Mouse (Mus musculus) MEL (cell line): ENCODE data around the gene Adamtsl4. TPM values are rescaled to one million over a fixed set of nuclear protein-coding genes. Genes with fewer than 3 reads are reported as not detected.

Source experiments
- DNase-seq: peaks from one replicate; pipeline ENCODE4 v3.0.0; 2011; ENCODE audit warnings: low read depth, low spot score
- H3K27ac ChIP-seq: 2 replicates; pipeline ENCODE4 v1.5.1; 2012; ENCODE audit warnings: low read depth, mild to moderate bottlenecking, control low read depth, low read length, moderate library complexity; ENCODE audit not compliant: control insufficient read depth
- H3K27me3 ChIP-seq, 2 experiments: fragments of 150-350 bp in 1 of 2; sonication (generic) in 1 of 2; 2 replicates each; pipeline ENCODE4 v1.6.1; 2012; ENCODE audit warnings: low read length in 2 of 2, mild to moderate bottlenecking in 2 of 2, improper control_type of control experiment in 1 of 2, moderate library complexity in 1 of 2; ENCODE audit not compliant: insufficient read depth in 2 of 2, control insufficient read depth in 1 of 2
- H3K36me3 ChIP-seq, 2 experiments: 2 replicates each; pipeline ENCODE4 v1.6.1; 2012 to 2014; ENCODE audit warnings: low read length in 2 of 2, improper control_type of control experiment in 1 of 2, inconsistent platforms in 1 of 2, mild to moderate bottlenecking in 1 of 2; ENCODE audit not compliant: insufficient read depth in 2 of 2, control insufficient read depth in 1 of 2
- H3K4me1 ChIP-seq, 2 experiments: fragments of 150-350 bp in 1 of 2; sonication (generic) in 1 of 2; 2 replicates each; pipeline ENCODE4 v1.6.1; 2012; ENCODE audit warnings: low read length in 2 of 2, improper control_type of control experiment in 1 of 2, mild to moderate bottlenecking in 1 of 2; ENCODE audit not compliant: insufficient read depth in 2 of 2, control insufficient read depth in 1 of 2
- H3K4me3 ChIP-seq, 2 experiments: fragments of 150-350 bp in 1 of 2; sonication (generic) in 1 of 2; 2 replicates each; pipeline ENCODE4 v1.5.1; 2012; ENCODE audit warnings: low read depth in 2 of 2, low read length in 2 of 2, mild to moderate bottlenecking in 2 of 2, moderate library complexity in 2 of 2, control low read depth in 1 of 2, improper control_type of control experiment in 1 of 2; ENCODE audit not compliant: control insufficient read depth in 1 of 2, insufficient read depth in 1 of 2
- H3K79me2 ChIP-seq: 2 replicates; pipeline ENCODE4 v1.6.1; 2012; ENCODE audit warnings: mild to moderate bottlenecking, low read length, moderate library complexity; ENCODE audit not compliant: control insufficient read depth, poor library complexity, insufficient read depth
- H3K9ac ChIP-seq: 2 replicates; pipeline ENCODE4 v1.6.1; 2012; ENCODE audit warnings: low read depth, mild to moderate bottlenecking, control low read depth, low read length, moderate library complexity; ENCODE audit not compliant: control insufficient read depth, poor library complexity, severe bottlenecking
- H3K9me3 ChIP-seq: fragments of 150-350 bp; sonication (generic); replicated peaks from 2 replicates; pipeline ENCODE4 v1.6.1; 2012; ENCODE audit warnings: mild to moderate bottlenecking, low read length, improper control_type of control experiment, moderate library complexity; ENCODE audit not compliant: insufficient read depth
- CHD1 ChIP-seq: IDR thresholded peaks from 2 replicates; pipeline ENCODE4 v1.6.1; 2012; ENCODE audit warnings: low read depth, mild to moderate bottlenecking, inconsistent platforms, low read length, improper control_type of control experiment
- CTCF ChIP-seq, 3 experiments: IDR thresholded peaks in 2 of 3; conservative IDR thresholded peaks in 1 of 3; 2 replicates each; pipeline ENCODE4 v1.5.1; 2011 to 2012; ENCODE audit warnings: low read length in 3 of 3, low read depth in 2 of 3, mild to moderate bottlenecking in 2 of 3, improper control_type of control experiment in 1 of 3, inconsistent platforms in 1 of 3, mixed read lengths in 1 of 3, moderate library complexity in 1 of 3; ENCODE audit not compliant: control insufficient read depth in 1 of 3, insufficient read depth in 1 of 3, poor library complexity in 1 of 3, severe bottlenecking in 1 of 3
- ETS1 ChIP-seq: IDR thresholded peaks from 2 replicates; pipeline ENCODE4 v1.6.1; 2012; ENCODE audit warnings: low read depth, mild to moderate bottlenecking, inconsistent platforms, low read length, improper control_type of control experiment, moderate library complexity
- GABPA ChIP-seq: IDR thresholded peaks from 2 replicates; pipeline ENCODE4 v1.6.1; 2012; ENCODE audit warnings: low read depth, mild to moderate bottlenecking, inconsistent platforms, low read length, improper control_type of control experiment, moderate library complexity
- GATA1 ChIP-seq: IDR thresholded peaks from 2 replicates; pipeline ENCODE4 v1.6.1; 2011; ENCODE audit warnings: low read depth, low read length, improper control_type of control experiment
- HCFC1 ChIP-seq: IDR thresholded peaks from 2 replicates; pipeline ENCODE4 v1.6.1; 2012; ENCODE audit warnings: low read depth, mild to moderate bottlenecking, inconsistent platforms, low read length, improper control_type of control experiment, moderate library complexity
- KAT2A ChIP-seq: conservative IDR thresholded peaks from 2 replicates; pipeline ENCODE4 v1.6.1; 2012; ENCODE audit warnings: low read depth, low read length, improper control_type of control experiment, inconsistent platforms
- MAX ChIP-seq: IDR thresholded peaks from 2 replicates; pipeline ENCODE4 v1.6.1; 2011; ENCODE audit warnings: low read length, improper control_type of control experiment
- MYB ChIP-seq: IDR thresholded peaks from 2 replicates; pipeline ENCODE4 v1.6.1; 2011; ENCODE audit warnings: mild to moderate bottlenecking, low read depth, low read length, improper control_type of control experiment
- POLR2A ChIP-seq, 2 experiments: IDR thresholded peaks; 2 replicates each; pipeline ENCODE4 v1.6.1; 2011 to 2012; ENCODE audit warnings: low read length in 2 of 2, mild to moderate bottlenecking in 2 of 2, control low read depth in 1 of 2, improper control_type of control experiment in 1 of 2, low read depth in 1 of 2, moderate library complexity in 1 of 2; ENCODE audit not compliant: control insufficient read depth in 1 of 2, insufficient read depth in 1 of 2, poor library complexity in 1 of 2
- POLR2AphosphoS5 ChIP-seq: IDR thresholded peaks from 2 replicates; pipeline ENCODE4 v1.6.1; 2012; ENCODE audit warnings: low read depth, borderline replicate concordance, mild to moderate bottlenecking, inconsistent platforms, low read length, moderate library complexity, mixed read lengths
- RCOR1 ChIP-seq: IDR thresholded peaks from 2 replicates; pipeline ENCODE4 v1.6.1; 2012; ENCODE audit warnings: low read depth, mild to moderate bottlenecking, inconsistent platforms, low read length, improper control_type of control experiment
- TAL1 ChIP-seq: IDR thresholded peaks from 2 replicates; pipeline ENCODE4 v1.6.1; 2012; ENCODE audit warnings: mild to moderate bottlenecking, inconsistent platforms, low read length, moderate library complexity, mixed read lengths
- ZC3H11A ChIP-seq: IDR thresholded peaks from 2 replicates; pipeline ENCODE4 v1.6.1; 2012; ENCODE audit warnings: low read depth, mild to moderate bottlenecking, inconsistent platforms, low read length, improper control_type of control experiment
- ZKSCAN1 ChIP-seq: IDR thresholded peaks from 2 replicates; pipeline ENCODE4 v1.6.1; 2012; ENCODE audit warnings: low read depth, mild to moderate bottlenecking, inconsistent platforms, low read length, improper control_type of control experiment, moderate library complexity
- polyA plus RNA-seq, 2 experiments: library from polyadenylated mRNA; stranded (reverse) in 1 of 2; unstranded in 1 of 2; fragments of >175 nt in 1 of 2; fragments of >200 nt in 1 of 2; gene quantifications; 2 replicates each; pipeline versions ENCODE4 v1.2.1 to v1.2.4; 2012; ENCODE audit warnings: low replicate concordance in 2 of 2, low read depth in 1 of 2; ENCODE audit not compliant: insufficient read length in 2 of 2, insufficient read depth in 1 of 2, missing spikeins in 1 of 2
- total RNA-seq: library from RNA; depleted of rRNA; stranded (reverse); fragments of 300-350 nt; gene quantifications from 2 replicates; pipeline ENCODE4 v1.2.3, GENCODE M21; 2012

The Adamtsl4 gene
- total and polyA plus RNA-seq, 3 experiments = 0.27 to 0.88 TPM; not detected in 1

DNA sequence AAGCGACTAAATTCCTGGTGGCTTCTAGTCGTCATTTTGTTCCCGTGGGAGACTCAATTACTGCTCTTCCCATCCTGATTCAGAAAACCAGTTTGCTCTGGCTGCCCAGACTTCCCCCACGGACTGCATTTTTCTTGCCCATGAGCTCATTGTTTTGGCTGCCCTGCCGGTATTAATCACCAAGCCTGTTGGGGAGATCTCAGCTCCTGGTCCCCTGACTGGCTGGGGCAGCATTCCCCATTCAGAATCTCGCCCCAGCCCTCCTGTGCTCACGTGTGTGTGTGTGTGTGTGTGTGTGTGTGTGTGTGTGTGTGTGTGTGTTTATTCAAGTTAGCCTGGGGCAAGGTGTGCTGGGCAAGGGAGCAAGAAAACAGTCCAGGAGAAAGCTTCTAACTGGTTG, 19.7 kb downstream of the Adamtsl4 start:
- peaks cover 18 to 49% of the 10 kb centered on the region in 2 experiments for H3K36me3 ChIP-seq
- no peak overlapping the region for H3K9ac ChIP-seq
- H3K4me1 ChIP-seq = peaks cover 19 to 47% of the 10 kb centered on the region in 2 experiments
- peaks cover 66% of the 10 kb centered on the region for H3K79me2 ChIP-seq
- no peaks in the 10 kb centered on the region for H3K27me3 ChIP-seq
- no peak overlapping the region for H3K4me3 ChIP-seq
- H3K9me3 ChIP-seq = no peaks in the 10 kb centered on the region
- TF ChIP-seq ZKSCAN1 = no peak
- no peak for TF ChIP-seq GABPA
- no peak for TF ChIP-seq ETS1
- no peak for TF ChIP-seq CTCF (IDR thresholded peaks at IDR 0.05 in 2 of 3, conservative IDR thresholded peaks at IDR 0.05 in 1 of 3; ENCODE audit: control insufficient read depth in 1 of 3, insufficient read depth in 1 of 3, low read depth in 2 of 3, low read length in 3 of 3, poor library complexity in 1 of 3, severe bottlenecking in 1 of 3)
- no peak overlapping the region for H3K27ac ChIP-seq
- no peak for DNase-seq

DNA sequence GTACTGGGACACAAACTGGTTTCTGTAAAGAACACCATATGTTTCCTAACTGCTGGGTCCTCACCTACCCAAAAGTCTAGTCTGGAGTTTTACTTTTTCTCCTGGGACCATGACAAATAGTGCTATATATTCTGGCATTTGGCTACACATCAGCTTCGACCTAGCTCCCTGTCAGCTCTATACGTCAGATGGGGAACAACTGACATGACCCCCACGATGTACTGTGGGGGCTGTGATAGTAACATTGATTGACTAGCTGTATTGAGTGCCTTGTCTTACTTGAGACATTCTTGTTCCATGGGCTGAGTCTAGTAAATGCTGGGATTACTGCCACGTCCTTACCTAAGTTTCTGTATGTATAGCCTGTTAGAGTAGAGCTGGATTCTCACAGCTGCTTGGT, 20.2 kb downstream of the Adamtsl4 start:
- peaks cover 21 to 49% of the 10 kb centered on the region in 2 experiments for H3K36me3 ChIP-seq
- no peak for DNase-seq
- no peak overlapping the region for H3K9ac ChIP-seq
- peaks cover 69% of the 10 kb centered on the region for H3K79me2 ChIP-seq
- H3K27me3 ChIP-seq = no peaks in the 10 kb centered on the region
- TF ChIP-seq KAT2A (no peak), RCOR1 (no peak), MAX (no peak), GABPA (no peak), HCFC1 (no peak), MYB (no peak), CHD1 (no peak)
- TF ChIP-seq, all 39 proteins: peak for 0
- Histone ChIP-seq H3K4me1 (peaks cover 24 to 47% of the 10 kb centered on the region in 2 experiments), H3K27ac (no peak overlapping the region), H3K9me3 (no peaks in the 10 kb centered on the region), H3K4me3 (no peak overlapping the region)

DNA sequence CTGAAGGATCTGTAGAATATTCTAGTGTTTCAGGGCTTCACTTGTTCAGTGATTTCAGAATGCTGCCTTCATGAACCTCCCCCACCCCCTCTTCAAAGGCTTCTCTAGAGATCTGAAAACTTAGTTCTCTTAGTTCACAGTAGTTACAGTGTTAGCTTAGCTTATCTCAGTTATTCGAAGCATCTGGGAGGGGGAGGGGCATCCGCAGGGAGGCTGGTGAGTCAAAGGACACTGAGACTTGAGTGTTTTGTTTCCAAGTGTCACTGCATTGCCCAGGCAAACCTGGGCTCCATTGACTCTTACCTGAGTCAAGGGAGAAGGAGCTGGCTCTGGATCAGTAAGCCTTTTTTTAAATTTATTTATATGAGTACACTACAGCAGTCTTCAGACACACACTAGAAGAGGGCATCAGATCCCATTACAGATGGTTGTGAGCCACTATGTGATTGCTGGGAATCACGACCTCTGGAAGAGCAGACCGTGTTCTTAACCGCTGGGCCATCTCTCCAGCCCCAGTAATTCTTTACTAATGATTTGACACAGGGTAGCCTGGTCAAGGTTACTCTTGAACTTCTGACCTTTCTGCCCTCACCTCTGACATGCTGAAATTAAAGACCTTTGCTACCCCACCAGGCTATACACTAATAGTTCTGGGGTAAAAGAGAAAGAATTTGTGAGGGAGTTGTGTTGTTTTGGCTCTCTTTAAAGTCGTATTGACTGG, 21.4 kb downstream of the Adamtsl4 start:
- Histone ChIP-seq H3K4me3 (no peak overlapping the region), H3K9me3 (no peaks in the 10 kb centered on the region), H3K9ac (no peak overlapping the region), H3K27ac (peak overlapping the region; percentile 59), H3K36me3 (peaks cover 31 to 58% of the 10 kb centered on the region in 2 experiments), H3K4me1 (peaks cover 34 to 45% of the 10 kb centered on the region in 2 experiments), H3K79me2 (peaks cover 72% of the 10 kb centered on the region), H3K27me3 (no peaks in the 10 kb centered on the region)
- TF ChIP-seq POLR2AphosphoS5 (peak; percentile 61; the same call in 1 of the 2 replicates), TAL1 (peak; percentile 91), ZC3H11A (no peak), POLR2A (IDR thresholded peaks at IDR 0.05; ENCODE audit: control insufficient read depth in 1 of 2, insufficient read depth in 1 of 2, low read depth in 1 of 2, low read length in 2 of 2, poor library complexity in 1 of 2) (no peak), GATA1 (no peak), MYB (no peak)
- DNase-seq = peak; percentile 97
